Mouse (Mus musculus): ENCODE data around the gene Rnf34.
A peak's percentile ranks its signal among the peaks of the same experiment; 100 is the strongest.

Rnf34 gene

DNA sequence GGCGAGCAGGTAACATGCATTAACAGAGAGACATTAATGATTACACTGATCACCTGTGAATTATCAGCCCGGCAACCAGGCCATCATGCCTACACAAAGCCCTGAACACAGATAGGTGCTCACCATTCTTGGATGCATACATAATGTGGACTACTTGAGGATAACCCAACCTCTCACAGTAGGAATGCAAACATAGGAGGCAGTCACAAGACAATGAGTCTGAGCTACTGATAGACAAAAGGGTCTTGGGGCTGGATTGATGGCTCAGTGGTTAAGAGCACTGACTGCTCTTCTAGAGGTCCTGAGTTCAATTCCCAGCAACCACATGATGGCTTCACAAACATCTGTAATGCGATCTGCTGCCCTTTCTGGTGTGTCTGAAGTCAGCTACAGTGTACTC, 22.8 kb downstream of the Rnf34 start:
- DNase-seq (ENCODE audit: low spot score): no peak

DNA sequence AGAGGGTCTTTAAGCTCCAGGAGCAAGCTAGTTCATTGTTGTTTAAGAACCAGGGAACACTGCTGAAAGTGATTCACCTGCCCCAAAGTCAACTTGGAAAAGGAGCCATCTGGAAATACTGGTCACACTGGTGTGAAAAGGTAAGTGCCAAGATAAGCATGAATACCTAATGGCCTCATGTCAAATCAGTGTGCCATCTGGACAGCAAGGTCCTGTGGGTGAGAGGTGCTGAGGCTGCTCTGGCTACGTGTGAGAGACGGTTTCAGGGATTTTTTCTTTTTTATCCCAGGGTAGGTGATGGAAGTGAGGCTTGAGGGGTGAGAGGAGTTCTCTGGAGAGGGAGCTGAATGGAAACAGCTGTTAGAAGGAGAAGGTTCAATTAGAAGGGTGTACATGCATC, 23.7 kb downstream of the Rnf34 start:
- no peak for DNase-seq (ENCODE audit: low spot score)

DNA sequence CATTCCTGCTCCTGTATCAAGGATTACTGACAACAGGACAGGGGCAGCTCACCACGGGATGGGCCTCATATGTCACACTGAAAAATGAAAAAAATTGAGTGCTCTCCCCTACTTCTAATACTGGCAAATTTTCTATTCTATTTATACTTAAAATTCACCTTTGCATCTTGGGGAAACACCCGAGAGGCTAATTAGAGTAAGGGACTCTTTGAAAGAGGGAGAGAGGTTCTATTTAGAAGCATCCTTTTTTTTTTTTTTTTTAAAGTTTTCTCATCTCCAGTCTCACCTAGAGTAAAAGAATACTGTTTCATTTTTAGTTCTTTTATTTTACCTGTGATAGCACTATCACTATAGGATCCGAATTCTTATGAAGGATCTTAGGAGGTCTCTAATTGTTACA, 24.5 kb downstream of the Rnf34 start:
- DNase-seq (ENCODE audit: low spot score): no peak

DNA sequence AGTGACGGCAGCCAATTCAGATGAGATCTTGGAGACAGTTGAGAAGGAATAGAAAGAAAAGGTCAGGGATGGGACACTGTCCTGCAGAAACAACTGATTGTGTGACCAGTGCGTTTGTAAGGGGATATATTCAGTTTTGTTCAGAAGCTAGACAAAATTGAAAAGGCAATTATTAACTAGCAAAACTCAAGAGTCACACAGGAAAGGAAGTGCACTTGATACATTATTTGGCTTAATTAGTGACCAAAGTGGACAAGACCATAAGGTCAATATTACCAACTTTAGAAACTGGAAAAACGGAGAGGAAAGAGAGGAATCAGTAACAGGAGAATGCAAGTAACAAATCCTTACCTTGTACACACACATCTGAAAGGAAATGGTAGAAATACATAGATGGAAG, 26.8 kb downstream of the Rnf34 start:
- no peak for DNase-seq (ENCODE audit: low spot score)

DNA sequence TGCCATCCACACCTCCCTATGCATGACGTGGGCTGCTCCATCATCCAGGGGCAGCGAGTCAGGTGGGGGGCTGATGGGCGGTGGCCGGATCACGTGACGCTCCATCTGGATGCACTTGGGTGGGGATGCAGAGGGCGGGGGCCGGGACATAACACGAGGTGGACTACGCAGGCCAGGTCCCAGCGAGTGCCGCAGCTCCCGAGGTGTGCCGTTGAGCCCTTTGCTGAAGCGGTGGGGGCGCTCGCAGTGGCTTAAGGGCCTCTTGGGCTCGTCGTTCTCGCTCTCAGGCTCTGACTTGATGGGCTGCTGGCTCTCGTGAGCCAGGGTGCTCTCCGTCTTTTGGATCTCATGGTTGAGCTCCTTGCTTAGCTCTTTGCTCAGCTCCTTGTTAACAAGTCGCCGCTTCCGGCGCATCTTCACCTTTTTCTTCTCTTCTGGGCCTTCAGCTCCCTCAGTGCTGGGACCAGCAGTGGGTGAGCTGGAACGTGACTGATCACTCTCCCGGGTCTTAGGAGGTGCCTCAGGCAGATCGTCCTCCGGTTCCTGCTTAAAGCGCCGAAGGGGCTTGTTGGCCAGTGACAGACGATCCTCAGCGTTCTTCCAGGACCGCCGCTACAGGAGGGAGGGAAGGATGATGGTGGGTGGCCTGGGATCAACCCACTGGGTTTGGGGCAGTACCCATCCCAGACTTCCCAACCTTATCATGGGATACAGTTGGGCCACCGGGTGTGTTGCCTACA, 30.6 kb downstream of the Rnf34 start:
- no peak for DNase-seq (ENCODE audit: low spot score)

GRCm38 (mm10) chr5:122881313-122881712, 31.5 kb downstream of the Rnf34 start:
- peak; percentile 62 for DNase-seq (ENCODE audit: low spot score)

GRCm38 (mm10) chr5:122882256-122883050, 32.6 kb downstream of the Rnf34 start:
- DNase-seq (ENCODE audit: low spot score): no peak

DNA sequence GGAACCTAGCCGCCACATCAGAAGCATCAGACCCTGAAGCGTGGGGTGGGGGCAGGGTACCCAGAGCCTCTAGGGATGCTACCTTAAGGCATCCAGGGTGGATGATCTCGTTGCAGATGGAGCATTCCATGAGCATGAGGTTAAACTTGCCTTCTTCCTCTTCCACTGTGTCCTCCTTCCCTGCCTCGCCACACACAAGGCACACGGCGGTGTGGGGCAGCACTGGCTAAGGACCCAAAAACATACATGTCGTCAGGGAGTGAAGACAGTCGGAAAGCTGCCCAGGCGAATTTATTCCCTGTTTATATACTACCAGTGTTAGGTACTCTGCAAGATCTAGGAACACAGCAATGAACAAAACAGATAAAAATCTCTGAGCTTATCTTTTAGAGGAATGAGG, 33.4 kb downstream of the Rnf34 start:
- no peak for DNase-seq (ENCODE audit: low spot score)

DNA sequence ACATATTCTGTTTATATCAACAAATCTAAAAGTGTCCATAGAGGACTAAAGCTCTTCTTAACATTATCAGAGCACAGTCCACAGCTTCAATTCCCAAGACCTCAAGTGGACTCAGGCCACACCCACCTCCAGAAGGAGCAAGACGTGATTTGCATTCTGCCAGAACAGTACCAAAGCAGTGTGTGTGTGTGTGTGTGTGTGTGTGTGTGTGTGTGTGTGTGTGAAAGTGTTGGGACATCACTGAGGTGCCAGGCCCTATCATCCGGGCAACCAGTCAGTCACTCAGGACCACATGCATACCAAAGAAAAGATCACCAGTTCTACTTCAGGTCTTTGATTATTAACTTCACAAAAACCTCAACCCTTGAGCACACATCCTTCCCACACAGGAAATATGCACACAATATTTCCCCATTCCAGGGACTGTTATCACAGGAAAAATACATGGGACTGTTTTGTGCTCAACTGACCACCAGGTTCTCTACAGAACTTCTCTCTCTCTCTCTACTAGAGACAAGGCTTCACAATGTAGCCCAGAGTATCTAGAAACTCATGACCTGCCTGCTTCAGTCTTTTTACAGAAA, 33.9 kb downstream of the Rnf34 start:
- DNase-seq (ENCODE audit: low spot score): no peak

GRCm38 (mm10) chr5:122884594-122885348, 34.9 kb downstream of the Rnf34 start:
- DNase-seq (ENCODE audit: low spot score): no peak

DNA sequence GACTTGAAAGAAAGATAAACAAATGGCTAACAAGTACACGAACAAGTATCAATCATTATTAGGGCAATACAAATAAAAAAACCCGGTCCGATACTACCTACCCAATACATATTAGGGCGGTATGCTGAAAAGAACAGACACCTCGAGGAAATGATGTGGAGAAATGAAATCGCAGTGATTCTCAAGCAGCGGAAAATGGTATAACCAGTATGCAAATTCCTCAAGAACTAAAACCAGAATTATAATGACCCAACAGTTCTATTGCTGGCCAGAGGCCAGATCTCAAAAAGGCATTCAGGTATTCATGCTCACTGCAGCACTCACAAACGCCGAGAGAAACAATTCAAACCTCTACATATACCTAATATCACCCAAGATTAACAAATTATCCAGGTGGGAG, 37.2 kb downstream of the Rnf34 start:
- DNase-seq (ENCODE audit: low spot score): no peak

GRCm38 (mm10) chr5:122887926-122888611, 38.2 kb downstream of the Rnf34 start:
- DNase-seq (ENCODE audit: low spot score): no peak

DNA sequence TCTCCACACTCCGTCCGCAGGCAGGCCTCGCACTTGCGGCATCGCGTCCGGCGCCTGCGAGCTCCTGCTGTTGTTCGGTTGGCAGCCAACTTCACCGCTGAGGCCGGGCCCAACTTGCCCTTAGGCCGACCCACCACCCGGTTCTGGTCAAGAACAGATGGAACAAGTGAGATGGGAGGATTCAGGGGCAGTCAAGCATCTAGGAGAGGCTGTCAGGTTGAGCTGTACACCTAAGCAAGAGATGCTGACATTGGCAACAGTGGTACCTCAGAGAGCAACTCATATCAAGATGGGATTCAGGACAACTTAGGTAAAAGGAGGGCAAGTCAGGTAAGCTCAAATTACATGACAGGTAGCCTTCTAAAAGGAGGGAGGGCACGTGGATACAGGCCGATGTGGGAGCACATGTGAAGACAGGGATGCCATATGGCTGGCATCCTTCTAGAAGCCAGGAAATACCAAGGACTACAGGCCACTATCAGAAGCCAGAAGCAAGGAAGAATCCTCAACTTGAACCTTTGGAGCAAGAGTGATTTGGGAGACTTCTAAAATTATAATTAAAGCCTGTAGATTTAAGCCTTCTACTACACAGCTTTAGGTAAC, 38.9 kb downstream of the Rnf34 start:
- DNase-seq (ENCODE audit: low spot score): no peak

GRCm38 (mm10) chr5:122890396-122890795, 40.5 kb downstream of the Rnf34 start:
- no peak for DNase-seq (ENCODE audit: low spot score)

- DNase-seq (ENCODE audit: low spot score): no peak
These were observed 43.4 kb downstream of the Rnf34 start for GRCm38 (mm10) chr5:122893270-122893669.

- no peak for DNase-seq (ENCODE audit: low spot score)
These were observed 44.3 kb downstream of the Rnf34 start for GRCm38 (mm10) chr5:122894007-122894637.

GRCm38 (mm10) chr5:122894821-122895220, 45.0 kb downstream of the Rnf34 start:
- DNase-seq (ENCODE audit: low spot score): no peak

DNA sequence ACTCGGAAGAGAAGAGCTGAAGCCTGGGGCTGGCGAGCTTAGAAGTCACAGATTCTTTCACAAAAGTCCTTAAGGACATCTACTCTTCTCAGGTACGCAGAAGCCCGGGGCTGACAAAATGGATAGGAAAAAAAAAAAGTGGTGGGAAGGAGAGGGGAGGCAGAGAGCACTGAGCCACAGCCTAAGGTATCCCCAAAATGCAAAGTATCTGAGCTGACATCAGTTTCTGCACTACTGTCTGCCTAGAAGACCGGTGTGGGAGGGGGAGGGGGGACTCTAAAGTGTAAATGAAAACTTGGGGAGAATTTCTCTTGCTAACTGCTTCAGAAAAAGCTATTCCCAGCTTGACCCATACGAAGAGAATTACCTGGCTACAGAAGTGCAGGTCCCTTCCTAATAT, 48.3 kb downstream of the Rnf34 start:
- no peak for DNase-seq (ENCODE audit: low spot score)

DNA sequence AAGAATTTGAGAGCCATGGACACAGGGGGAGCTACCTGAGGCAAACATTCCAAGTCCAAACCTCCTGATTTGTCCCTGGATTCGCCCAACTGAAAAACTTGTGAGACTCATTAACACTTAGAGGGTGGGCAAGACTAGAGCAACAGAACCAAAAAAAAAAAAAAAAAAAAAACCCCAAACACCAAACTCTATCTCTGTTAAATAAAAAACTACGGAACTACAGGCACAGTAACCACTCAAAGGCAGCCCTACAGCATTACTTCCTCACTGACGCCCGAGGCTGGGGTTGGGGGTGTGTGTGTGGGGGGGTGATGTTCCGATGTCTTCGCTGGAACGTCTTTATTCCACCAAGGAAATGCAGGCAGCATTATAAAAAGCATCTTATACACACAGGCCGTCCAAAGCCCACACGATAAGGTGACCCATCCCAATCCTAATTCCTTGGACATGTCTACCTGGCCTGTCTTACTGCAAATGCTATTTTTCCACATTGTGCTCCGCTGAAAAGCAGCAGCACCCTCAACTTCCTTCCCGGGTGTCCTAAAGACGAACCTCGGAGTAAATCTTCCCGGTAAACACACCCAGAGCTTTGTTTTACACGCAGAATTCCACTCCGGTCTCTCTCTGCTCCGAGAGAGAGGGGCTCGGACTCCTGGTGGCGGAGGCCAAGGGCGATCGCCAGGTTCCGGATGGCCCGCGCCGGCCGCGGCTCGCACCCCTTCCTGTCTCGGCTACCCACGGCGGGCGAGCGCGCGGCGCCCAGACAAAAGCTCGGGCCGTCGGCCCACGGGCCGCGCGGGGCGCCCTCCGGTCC, 49.3 kb downstream of the Rnf34 start:
- DNase-seq (ENCODE audit: low spot score): no peak

Measured in urinary bladder, postnatal 25 days (tissue).